Mouse (Mus musculus) Patski (cell line): ENCODE results near the gene Tbr1. TPM values are rescaled to one million over a fixed set of nuclear protein-coding genes. Genes with fewer than 3 reads are reported as not detected.

ENCODE experiments used
- ATAC-seq: fragments of 100-300 bp; one replicate; pipeline ENCODE4 v1.8.0; 2021
- CTCF ChIA-PET: fragments of 350-600 bp; sonication (Branson Sonifier 250); formaldehyde crosslinking; loops from one replicate; lab custom pipeline; 2022; ENCODE audit warnings: inconsistent platforms; lab: Charles Lee
- POLR2A ChIA-PET: fragments of 350-600 bp; sonication (Branson Sonifier 250); formaldehyde crosslinking; loops from one replicate; lab custom pipeline; 2022; ENCODE audit warnings: antibody characterized with exemption, inconsistent platforms; lab: Charles Lee
- DNase-seq: peaks from one replicate; pipeline ENCODE4 v3.0.0-alpha.2; 2011; ENCODE audit warnings: low read depth, low spot score
- H3K27me3 ChIP-seq: fragments of 371-371 bp; one replicate; pipeline ENCODE4 v1.5.1; 2021
- CTCF ChIP-seq: fragments of 100-300 bp; IDR thresholded peaks from one replicate; pipeline ENCODE4 v1.5.1; 2021
- in situ Hi-C: fragments of 300-500 bp; cut with MboI; formaldehyde crosslinking; loops from 3 replicates; pipeline ENCODE4 v1.11.1; 2018; ENCODE audit warnings: low pct_unique_long_range_greater_than_20kb, mixed read lengths
- polyA plus RNA-seq: library from polyadenylated mRNA; unstranded; gene quantifications from one replicate; pipeline ENCODE4 v1.2.3, GENCODE M21; 2021

Tbr1 gene
- polyA plus RNA-seq, 1 experiment from 2014 or later, result 0.01 TPM

DNA sequence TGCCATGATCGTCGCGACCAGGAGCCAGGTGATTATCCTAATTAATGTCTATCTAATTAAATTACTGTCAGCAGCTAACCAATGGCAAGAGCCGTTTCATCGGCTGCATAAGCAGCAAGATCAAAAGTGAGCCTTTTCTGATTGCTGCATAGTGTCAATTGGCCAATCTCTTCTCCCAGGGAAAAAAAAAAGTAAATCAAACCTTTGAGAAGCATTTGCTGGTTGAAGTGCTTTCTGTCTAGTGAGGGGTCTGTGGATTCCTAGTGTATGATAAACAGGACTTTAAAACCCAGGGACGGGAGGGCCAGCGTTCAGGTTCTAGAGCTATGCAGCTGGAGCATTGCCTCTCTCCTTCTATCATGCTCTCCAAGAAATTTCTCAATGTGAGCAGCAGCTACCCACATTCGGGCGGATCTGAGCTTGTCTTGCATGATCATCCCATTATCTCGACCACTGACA lies 1.7 kb downstream of the Tbr1 start:
- in situ Hi-C loops, result no loop called here

DNA sequence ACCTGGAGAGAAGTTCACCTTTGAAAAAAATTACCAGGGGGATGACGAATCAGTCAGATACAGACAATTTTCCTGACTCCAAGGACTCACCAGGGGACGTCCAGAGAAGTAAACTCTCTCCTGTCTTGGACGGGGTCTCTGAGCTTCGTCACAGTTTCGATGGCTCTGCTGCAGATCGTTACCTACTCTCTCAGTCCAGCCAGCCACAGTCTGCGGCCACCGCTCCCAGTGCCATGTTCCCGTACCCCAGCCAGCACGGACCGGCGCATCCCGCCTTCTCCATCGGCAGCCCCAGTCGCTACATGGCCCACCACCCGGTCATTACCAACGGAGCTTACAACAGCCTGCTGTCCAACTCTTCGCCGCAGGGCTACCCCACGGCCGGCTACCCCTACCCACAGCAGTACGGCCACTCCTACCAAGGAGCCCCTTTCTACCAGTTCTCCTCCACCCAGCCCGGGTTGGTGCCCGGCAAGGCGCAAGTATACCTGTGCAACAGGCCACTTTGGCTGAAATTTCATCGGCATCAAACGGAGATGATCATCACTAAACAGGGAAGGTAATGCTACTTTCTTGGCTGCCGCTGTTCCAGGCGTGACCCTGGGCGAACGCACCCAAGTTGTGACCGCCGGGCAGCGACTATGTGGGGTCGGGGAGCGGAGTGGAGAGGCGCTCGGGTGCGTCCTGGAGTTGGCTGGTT lies 2.3 kb downstream of the Tbr1 start:
- ChIA-PET CTCF (no interaction called here), POLR2A (interaction anchor here (0.7 kb wide), 1 partner anchor 81 kb away, joined by 3 read pairs; no protein-coding TSS in a partner anchor)
- in situ Hi-C loops, result no loop called here
- H3K27me3 ChIP-seq, result no peaks in the 10 kb centered on the region
- ATAC-seq (peak; percentile 10), DNase-seq (no peak)
- TF ChIP-seq CTCF, result no peak

More for the DNA sequence above, 1.7 kb downstream of the Tbr1 start:
- ChIA-PET CTCF (no interaction called here), POLR2A (interaction anchor here (0.7 kb wide), 1 partner anchor 80 kb away, joined by 3 read pairs; no protein-coding TSS in a partner anchor)
- no peak for TF ChIP-seq CTCF
- DNase-seq (no peak), ATAC-seq (peak; percentile 14)
- H3K27me3 ChIP-seq, result no peaks in the 10 kb centered on the region

DNA sequence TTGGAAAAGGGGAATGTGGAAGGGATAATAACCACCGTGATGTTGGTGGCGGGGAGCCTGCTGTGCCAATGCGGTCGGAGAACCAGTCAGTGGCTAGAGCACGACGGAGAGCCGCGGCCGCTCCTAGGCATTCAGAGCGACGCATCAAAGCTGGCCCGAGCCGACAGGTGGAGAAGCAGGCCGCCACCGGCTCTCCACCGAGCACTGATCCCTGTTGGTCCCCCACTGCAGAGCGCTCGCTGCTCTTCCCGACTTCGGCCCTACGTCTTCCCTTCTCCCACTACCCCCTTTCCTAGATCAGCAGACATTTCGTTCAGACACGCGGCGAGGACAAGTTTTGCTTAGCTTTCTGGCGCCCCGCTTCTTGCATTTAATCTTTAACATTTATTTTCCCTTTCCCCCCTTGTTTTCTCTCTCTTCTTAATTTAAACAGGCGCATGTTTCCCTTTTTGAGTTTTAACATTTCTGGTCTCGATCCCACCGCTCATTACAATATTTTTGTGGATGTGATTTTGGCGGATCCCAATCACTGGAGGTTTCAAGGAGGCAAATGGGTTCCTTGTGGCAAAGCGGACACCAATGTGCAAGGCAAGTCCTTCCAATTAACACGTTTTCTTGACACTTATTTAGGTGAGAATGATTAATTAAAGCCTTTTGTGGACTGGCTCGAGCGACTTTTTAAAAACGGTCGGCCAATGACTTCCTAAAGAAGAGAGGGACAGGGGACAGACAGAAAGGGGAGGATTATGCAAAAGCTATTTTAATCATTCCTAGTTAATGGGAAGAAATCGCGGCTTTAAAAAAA lies 3.0 kb downstream of the Tbr1 start:
- no peaks in the 10 kb centered on the region for H3K27me3 ChIP-seq
- ATAC-seq (no peak), DNase-seq (no peak)
- TF ChIP-seq CTCF, result no peak
- ChIA-PET CTCF (no interaction called here), POLR2A (no interaction called here)
- in situ Hi-C loops, result no loop called here

DNA sequence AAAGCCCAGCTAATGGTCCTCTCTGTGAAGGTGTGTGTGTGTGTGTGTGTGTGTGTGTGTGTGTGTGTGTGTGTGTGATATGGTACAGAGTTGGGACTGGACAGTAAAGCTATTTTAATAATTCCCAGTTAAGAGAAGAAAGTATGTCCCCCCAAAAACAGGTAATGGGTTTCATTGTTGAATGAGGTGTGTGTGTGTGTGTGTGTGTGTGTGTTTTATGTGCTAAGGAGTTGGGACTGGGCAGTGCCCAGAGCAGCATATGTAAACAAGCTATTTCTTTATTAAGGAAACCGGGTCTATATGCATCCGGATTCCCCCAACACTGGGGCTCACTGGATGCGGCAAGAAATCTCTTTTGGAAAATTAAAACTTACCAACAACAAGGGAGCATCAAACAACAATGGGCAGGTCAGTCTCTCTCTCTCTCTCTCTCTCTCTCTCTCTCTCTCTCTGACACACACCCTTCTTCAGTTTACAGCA lies 3.7 kb downstream of the Tbr1 start:
- ChIA-PET POLR2A (no interaction called here), CTCF (no interaction called here)
- no peak for DNase-seq
- in situ Hi-C loops, result no loop called here
- no peaks in the 10 kb centered on the region for H3K27me3 ChIP-seq
- TF ChIP-seq CTCF, result no peak
- ATAC-seq, result no peak

DNA sequence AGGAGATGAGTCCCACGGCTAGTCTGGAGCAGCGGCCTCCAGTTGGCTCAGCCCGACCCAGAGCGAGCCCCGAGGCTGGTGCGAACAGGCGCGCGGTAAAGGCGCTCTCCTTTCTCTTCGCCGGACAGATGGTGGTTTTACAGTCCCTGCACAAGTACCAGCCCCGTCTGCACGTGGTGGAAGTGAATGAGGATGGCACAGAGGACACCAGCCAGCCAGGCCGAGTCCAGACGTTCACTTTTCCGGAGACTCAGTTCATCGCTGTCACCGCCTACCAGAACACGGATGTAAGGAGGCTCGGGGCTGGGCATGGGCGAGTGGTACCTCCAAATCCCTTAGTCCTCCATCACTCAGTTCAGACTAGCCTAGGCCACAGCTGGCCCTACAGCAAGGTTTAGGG lies 4.4 kb downstream of the Tbr1 start:
- no peak for TF ChIP-seq CTCF

DNA sequence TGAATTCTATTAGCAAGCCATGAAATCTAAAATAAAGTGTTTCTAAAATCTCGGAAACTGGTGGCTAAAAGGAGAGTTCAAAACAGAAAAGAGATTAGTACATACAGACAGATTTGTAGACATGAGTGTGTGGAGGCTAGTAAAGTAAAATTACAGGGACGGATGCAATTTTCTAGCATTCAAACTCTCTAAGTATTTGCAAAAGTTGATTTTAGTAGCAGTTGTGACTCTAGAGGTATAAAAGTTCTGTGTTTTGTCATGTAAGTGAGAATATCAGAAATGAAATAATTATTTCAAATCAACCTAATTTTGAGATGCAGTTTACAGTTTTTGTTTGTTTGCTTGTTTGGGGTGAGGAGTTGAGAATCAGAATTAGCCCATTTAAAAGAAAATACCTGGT lies 5.1 kb downstream of the Tbr1 start:
- ChIA-PET POLR2A (no interaction called here), CTCF (no interaction called here)
- DNase-seq, result no peak
- H3K27me3 ChIP-seq, result no peaks in the 10 kb centered on the region
- no peak for ATAC-seq
- TF ChIP-seq CTCF, result no peak
- in situ Hi-C loops, result no loop called here

More for the DNA sequence above, 4.4 kb downstream of the Tbr1 start:
- ATAC-seq, result no peak
- no peaks in the 10 kb centered on the region for H3K27me3 ChIP-seq
- ChIA-PET CTCF (no interaction called here), POLR2A (no interaction called here)
- DNase-seq, result no peak
- in situ Hi-C loops, result no loop called here

DNA sequence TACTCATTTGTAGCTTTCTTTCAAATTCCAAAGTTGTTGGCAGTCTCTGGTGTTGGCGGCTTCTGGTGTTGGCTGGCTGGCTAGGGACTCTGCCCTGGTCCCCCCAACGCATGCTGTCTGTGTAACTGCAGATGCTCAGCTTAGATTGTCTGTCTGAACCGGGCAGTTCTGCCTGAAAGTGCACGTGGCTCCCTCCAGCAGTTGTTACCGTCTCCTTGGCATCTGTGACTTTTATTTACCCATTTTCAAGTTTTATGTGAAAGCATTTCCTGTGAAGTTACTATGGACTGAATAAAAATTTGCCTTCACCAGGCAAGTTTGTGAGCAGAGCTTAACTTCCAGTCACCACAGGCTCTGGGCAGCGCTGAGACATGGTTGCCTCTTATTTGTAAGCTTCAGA lies 6.0 kb downstream of the Tbr1 start:
- no peak for DNase-seq
- in situ Hi-C loops, result no loop called here
- ATAC-seq, result no peak
- H3K27me3 ChIP-seq, result no peaks in the 10 kb centered on the region
- ChIA-PET CTCF (interaction anchor here (1.4 kb wide), 1 partner anchor 14 kb away, joined by 4 read pairs; no protein-coding TSS in a partner anchor), POLR2A (no interaction called here)
- no peak for TF ChIP-seq CTCF

DNA sequence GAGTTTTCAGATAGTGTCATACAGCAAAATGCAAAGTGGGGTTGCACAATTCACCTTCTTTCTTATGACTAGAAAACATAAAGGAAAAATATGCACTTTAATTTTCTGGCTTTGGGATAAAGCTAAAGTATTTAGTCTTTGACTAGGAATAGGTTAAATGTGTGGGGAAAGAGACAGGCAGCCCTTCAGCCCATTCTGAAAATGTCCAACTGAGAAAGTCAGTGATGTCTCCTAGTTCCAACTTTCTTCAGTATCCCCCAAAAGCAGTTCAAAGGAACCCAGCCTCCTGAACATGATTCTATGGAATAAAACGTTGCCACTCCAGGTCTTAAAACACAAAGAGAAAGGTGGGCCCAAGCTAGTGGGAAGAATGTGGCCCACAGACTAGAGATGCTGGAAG lies 6.7 kb downstream of the Tbr1 start:
- DNase-seq, result no peak
- no peak for ATAC-seq
- POLR2A ChIA-PET, result no interaction called here
- CTCF ChIA-PET, result interaction anchor here (1.4 kb wide), 1 partner anchor 13 kb away, joined by 4 read pairs; no protein-coding TSS in a partner anchor
- no peaks in the 10 kb centered on the region for H3K27me3 ChIP-seq
- in situ Hi-C loops, result no loop called here
- no peak for TF ChIP-seq CTCF

DNA sequence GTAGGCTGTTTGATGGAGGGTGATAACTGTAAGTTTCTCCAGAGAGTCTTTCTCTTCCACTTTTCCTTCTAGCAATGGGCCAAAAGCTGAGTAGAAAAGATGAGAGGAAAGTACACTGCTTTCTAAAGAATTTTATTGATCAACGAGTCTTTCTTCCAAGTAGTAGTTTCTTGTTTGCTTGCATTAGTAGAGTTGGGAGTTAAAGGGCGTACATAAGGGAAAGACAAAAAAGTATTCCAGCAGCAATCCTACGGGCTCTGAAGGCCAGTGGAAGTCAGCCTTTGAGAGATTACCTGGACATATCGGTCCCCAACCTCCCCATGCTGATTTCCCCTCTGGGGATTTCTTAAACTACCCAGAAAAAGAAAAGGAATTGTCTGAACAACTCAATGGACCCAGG lies 8.0 kb downstream of the Tbr1 start:
- H3K27me3 ChIP-seq, result no peaks in the 10 kb centered on the region
- ChIA-PET CTCF (no interaction called here), POLR2A (no interaction called here)
- no peak for ATAC-seq
- no peak for DNase-seq
- in situ Hi-C loops, result no loop called here
- TF ChIP-seq CTCF, result no peak

DNA sequence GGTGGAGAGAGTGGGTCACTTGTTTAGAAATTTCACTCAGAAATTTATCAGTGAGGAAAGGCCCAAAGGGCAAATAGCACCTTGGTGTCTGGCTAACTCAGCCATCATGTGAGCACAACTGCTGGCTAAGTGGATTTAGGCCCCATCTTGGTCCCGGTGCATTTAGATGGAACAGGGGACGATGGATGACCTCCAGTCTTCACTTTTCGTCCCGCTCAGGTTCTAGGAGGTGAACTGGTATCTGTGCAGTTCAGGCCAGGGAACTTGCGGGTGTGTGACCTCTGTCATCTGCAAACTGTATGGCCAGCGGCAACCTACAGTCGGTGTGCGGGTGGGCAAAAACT lies 8.4 kb downstream of the Tbr1 start:
- ChIA-PET POLR2A (no interaction called here), CTCF (no interaction called here)
- in situ Hi-C loops, result no loop called here
- no peak for DNase-seq
- TF ChIP-seq CTCF, result no peak
- ATAC-seq, result no peak
- no peaks in the 10 kb centered on the region for H3K27me3 ChIP-seq
